Mouse (Mus musculus) adipocyte (in vitro differentiated cells): Measurements from ENCODE around the gene Ak5.
"Not testable (repeated sequence)": the region's sequence is repeated elsewhere in the genome, so short reads cannot be mapped to it uniquely, and the experiment has no call there.

ENCODE experiments used
- DNase-seq: peaks from one replicate; pipeline ENCODE4 v3.0.0-alpha.2; 2016; ENCODE audit warnings: low spot score

The Ak5 gene

DNA sequence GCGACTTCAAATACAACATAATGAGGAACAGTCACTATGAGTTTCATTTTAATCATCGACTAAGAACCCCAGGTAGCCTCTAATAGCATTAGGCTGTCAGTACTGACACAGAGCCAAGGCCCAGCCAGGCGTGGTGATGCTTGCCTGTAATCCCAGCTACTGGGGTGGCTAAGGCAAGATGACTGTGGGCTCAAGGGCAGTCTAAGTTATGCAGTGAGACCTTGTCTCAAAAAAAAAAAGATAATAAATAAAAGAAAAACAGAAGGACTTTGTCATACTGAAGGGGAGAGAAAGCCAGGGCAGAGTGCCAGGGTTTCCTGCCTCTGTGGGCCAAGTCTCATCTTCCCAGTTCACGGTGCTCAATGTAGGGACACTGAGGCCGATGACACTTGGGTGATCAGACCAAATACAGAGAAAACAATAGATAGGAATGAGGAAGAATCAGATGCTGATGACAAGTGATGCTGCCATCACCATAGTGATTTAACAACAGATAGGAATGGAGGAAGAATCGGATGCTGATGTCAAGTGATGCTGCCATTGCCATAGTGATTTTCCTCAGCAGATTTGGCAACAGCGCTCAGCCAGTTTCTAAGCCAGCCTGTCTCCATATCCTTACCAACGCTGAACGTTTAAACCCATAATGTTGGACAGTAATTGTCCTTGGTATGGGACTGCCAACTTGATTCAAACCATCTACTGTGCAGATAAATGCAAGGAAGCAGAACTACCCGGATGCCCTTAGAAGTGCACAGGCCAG, 42.9 kb downstream of the Ak5 start:
- no peak for DNase-seq

DNA sequence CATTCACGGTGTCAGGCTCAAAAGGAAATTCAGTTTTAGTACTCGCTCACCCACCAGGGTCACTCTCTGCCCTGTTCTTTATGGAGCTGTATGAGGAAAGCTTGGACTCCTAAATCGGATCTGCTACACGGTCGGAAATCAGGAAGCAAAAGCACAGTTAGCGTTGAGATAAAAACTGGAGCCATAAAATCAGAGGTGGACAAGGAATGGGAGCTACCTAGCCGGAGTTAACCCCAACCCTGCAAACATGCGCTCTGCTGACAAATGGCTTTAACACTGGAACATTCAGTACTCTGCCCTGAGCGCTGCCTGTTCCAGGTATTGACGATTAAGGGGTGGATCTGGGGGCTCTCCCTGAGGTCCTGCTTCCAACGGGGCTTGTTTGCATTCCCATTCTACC, 47.6 kb downstream of the Ak5 start:
- DNase-seq = no peak

DNA sequence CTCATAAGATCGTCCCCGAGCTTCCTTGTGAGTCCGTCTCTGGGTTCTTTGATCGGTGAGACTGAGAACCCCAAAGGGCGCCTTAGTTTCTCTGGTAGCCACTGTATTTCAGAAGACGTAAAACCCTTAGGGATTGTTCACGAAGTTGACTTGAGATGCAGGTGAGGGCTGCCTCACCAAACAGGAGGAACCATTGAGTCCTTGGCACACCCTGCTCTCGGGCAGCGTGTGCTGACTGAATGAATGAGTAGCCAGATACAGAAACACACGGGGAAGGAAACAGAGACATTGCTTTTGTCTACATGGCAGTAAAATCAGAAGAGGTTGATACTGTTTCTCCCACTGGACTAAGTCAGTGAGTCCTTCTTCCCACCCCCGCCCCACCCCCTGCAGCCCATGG, 48.1 kb downstream of the Ak5 start:
- DNase-seq = no peak

DNA sequence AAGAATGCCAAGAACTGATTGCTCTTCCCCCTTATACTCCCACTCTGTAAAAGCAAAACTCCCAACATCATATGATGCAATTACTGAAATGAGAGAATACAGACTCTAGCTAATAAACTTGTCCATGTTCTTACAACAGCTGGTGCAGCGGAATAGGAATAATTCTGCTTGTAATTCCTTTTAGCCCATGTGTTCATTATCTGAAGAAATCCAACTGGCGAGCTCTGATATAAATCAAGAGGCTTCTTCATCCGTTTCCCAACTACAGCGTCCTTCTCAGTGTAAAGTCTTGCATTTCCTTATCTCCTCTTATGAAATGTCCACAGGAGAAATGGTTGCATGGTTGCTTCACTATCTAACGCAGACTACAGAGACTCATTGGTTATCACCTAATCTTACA, 59.1 kb downstream of the Ak5 start:
- DNase-seq = no peak

DNA sequence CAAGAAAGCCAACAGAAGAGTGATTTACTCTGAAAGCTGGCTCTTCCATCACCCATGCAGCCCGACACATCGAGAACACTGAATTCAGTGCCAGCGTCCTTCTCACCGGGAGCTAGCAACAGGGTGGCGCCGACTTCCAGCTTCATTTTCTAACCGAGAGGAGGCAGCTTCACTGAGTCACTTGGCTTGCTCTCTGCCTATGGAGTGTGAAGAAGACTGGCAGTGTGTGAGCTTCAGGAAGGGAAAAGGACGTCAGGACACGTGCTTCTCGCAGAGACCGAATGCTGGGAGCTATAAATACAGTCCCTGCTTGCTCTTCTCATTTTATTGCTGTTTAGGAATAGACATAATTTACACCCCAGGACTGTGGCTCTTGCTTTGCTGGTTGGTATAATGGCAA, 62.3 kb downstream of the Ak5 start:
- DNase-seq = no peak

DNA sequence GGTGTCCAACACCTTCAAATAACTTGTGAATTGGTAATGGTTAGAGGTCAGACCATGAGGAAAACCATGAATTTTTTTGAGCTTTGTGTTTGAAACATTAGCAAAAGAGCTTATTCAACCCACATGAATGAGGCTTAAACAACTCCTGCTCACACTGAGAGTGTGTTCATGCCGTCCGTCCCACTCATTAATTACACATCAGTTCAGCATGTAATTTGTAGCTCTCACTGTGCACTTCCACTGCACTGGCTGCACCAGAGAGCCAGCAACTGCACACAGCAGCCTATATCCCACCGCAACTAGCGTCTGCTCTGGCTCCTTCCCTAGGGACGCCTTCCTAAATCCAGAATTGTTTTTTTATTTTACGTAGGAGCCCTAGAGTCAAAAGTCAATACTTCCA, 68.5 kb downstream of the Ak5 start:
- DNase-seq = no peak

DNA sequence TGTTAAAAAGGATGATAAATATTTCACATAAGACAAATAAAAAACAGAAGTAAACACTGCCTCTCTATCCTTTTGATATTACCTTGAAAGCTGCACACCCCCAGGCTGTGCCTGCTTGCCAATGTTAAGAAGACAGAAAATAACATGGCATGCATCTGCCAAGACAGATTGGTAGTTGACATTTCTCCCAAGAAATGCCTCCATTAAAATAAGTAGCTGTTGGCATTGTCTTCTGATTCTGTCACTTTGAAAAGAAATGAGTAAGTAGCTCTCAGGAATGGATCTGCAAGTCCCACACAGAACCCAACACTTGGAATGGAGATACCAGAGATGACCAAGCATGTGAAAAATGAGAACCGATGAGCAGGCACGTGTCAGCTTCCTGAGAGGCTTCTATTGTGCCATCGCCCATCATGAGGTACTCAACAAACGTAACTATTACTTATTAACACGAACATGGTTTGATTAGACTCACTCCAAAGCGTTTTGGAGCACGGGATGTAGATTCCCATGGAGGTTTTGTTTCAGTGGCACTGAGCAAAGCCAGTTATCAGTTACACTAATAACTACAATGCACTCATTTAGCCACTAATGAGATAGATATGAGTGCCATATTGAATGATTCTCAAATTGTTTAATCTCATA, 71.6 kb downstream of the Ak5 start:
- DNase-seq = no peak

DNA sequence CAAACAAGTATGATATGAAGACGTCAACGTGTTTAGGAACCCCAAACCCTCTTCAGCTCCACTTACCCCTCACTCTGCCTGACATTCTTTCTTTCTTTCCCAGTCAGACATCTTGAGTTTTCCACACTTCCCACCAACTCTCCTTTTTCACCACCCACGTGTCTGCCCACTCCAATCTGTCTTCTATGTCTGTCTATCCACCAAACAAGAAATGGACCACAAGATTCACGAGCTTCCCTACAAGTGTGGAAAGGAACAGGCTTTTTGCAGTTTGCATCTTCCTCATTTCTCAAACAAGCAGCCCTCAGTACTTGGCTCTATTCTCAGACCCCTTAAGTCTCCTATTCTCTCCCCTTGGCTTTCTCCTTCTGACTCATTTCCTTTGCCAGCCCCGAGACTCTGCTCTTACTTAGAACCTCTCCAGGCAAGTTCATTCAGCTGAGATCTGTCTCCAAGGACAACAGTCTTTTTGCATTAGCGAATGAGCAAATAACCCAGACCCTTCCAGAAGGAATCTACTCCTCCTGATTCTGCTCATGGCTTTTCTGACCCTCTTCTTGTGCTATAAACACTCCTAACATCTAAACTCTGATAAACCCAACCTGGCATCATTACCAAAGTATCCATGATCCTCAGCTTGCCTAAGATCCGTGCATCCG, 75.3 kb downstream of the Ak5 start:
- DNase-seq = no peak

DNA sequence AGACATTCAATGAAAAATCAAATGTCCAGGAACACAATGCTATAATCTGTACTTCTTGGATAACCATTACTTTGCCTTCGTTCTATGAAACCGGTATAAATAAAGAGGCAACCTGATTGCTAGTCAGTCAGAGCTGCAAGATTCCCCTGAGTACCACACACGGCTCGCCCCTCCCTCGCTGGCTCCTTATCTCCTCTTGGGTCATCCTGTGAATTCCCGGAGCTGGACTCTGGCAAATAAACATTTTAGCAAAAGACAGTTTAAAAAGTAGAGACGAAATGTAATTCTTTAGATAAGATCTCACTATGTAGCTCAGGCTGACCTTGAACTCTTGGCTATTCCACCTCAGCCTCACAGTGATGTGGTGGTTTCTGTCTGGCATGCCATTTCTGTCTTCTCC, 77.7 kb downstream of the Ak5 start:
- no peak for DNase-seq

DNA sequence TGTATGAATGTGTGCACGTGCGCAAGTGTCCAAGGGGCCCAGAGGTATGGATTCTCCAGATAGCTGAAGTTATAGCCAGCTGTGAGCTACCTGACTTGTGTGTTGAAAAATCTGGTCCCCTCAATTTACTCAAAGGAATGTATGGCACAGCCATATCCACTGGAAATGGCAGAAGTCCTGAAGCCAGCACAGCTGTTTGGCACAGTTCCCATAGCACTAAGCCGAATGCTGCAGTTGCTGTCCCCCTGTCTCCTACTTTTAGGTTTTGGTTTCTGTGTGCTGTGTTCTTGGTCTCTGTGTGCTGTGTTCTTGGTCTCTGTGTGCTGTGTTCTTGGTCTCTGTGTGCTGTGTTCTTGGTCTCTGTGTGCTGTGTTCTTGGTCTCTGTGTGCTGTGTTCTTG, 79.1 kb downstream of the Ak5 start:
- DNase-seq = not testable (repeated sequence)

DNA sequence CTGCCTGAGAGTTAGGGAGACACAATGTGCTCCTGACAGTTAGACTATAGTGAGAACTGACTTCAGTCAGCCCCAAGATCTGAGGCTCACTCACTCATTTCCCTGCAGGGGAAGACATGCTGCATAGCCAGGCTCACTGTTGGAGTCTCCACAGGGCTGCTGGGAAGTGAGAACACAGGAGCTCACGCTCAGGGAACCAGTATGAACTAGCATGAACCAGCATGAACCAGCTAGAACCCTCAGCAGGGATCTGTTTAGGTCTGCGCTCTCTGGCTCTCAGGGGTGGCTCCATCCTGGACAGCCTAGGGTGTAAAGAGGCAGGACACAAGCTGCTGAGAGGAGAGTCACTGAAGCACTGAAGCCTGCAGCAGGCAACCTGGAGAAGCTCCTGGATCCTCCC, 81.2 kb downstream of the Ak5 start:
- DNase-seq = no peak

DNA sequence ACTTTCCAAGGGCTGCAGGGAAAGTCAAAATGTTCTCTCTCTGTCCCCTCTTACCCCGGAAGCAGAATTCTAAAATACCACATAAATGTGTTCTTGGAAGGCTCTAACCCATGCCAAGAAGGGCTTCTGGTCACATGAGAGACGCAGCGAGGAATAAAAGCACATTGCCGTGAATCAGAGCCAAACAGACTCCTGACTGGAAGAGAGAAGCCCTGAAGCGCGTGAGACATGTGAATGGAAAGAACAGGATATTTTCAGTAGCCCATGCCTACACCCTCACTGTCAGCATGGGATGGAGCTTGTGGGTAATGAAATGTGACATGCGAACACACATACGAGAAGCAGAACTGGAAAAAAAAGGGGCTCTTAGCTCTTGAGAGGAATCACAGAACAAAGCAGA, 82.0 kb downstream of the Ak5 start:
- DNase-seq = no peak

DNA sequence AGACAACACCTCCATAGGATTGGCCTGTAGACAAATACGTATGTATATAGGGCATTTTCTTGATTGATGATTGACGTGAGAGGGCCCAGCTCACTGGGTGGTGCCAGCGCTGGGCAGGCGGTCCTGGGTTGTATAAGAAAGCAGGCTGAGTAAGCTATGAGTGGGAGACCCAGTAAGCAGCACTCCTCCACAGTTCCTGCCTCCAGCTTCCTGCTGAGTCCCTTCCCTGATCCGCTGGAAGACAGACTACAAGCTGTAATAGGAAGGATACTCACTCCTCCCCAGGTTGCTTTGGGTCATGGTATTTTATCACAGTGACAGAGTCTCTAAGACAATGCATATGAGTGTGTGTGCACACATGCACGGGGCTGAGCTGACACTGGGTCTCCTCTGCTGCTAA, 82.6 kb downstream of the Ak5 start:
- no peak for DNase-seq

DNA sequence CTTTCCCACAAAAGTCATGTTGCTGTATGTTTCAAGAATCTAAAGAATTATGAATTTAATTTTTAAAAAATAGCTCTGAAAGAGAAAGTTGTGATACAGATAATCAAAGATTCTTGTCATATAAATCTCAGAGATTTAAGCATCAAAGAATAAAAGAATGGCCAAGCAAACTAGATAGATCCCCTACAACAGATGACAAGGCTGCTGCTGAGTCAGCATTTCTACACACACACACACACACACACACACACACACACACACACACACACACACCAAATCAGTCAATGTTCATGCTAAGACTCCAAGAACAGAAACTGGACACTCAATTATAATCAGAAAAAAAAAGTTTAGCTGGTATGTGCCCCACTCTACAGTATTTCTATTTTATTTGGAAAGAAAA, 85.1 kb downstream of the Ak5 start:
- DNase-seq = no peak

DNA sequence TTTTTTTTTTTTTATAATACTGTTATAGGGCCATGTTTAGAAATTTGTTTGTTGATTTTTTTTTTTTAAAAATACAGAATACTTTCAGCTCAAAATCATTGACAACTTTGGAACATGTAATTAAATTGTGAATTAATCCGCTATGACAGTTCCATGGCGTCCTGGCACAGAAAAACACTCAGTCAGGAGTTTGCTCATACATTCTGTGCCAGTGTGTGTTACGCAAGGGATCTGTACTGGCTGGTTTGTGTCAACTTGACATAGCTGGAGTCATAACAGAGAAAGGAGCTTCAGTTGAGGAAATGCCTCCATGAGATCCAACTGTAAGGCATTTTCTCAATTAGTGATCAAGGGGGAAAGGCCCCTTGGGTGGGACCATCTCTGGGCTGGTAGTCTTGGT, 86.3 kb downstream of the Ak5 start:
- peak; percentile 87 for DNase-seq

DNA sequence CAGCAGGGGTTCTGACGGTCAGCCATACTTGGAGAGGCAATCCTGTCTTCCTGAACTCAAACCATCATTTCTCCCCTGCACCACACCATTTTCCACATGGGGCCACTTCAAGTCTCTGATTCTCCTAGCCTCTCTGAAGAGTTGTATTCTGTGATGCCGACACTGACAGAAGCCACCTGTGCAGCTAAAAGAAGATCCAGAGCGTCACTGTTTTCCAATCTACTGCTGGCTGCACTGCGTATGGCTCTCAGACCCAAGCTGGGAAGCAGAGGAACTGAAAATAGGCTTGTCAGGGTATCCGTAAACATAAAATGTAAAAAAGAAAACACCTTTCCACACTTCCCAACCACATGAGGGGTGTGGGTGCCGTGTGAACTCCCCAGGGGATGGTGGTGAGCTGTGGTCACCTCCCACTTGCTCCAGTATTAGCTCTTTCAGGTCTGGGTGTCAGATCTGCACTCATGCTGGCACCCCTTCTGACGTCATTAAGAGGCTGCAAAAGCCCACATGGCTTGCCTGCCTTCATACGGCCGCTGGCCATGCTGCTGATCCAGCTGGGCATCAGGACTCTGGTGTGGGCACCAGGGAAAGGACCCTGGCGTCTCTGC, 88.1 kb downstream of the Ak5 start:
- DNase-seq = no peak

DNA sequence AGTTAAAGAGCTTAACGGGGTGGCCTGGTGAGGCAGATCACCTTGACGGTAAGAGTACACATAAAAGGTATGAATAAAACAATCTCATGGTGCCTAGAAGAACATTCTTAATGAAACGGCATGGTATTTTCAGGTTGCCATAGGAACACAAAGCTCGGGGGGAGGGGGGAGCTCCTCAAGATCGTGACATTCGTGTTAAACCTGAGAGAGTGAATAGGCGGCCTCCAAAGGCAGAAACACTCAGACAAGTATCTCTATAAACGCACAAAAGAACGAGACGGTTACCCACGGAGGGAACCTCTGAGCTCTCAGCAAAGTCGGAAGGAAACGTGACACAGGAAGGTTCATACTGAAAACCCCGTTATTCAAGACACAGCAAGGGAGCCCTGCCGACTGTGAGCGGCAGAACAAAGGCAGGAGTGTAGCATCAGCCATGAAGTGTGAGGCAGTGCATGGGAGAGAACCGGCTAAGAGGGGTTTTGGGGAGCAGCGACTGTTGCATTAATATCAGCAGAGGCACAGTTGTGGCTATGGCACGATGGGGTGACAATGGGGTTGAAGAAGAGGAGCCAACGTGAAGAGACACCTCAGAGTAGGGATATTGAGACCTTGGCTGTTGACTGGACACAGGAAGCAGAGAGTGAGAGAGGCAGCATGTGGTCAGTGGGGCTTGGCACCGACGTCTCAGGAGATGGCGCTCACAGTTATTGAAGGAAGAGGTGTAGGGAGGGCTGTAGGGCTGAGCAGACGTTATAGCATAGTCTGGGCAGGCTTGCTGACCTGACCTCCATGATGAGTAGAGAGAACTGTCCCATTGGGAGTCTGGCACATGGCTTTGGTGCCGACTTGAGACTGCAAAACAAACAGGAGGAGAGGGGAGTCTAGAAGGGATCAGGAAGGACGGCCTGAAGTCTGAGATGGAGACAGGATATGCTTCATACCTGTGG, 89.6 kb downstream of the Ak5 start:
- no peak for DNase-seq

DNA sequence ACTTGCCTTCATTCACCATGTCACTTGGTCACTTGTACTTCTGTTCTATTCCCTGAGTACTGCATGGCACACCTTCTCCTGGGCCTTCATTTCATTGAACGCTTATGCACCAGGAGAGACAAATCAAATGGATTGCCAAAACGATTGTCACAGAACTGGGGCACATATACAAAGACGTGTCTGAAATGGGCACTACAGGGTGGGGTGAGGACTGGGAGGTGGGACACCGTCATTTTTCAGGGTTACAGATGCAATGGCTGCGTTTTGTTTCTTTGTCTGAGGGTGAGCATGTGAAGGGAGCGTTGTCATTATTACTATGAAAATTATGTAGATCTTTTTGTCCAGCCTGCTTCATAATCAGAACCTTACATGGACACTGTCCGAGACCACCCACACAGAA, 90.4 kb downstream of the Ak5 start:
- DNase-seq = no peak

DNA sequence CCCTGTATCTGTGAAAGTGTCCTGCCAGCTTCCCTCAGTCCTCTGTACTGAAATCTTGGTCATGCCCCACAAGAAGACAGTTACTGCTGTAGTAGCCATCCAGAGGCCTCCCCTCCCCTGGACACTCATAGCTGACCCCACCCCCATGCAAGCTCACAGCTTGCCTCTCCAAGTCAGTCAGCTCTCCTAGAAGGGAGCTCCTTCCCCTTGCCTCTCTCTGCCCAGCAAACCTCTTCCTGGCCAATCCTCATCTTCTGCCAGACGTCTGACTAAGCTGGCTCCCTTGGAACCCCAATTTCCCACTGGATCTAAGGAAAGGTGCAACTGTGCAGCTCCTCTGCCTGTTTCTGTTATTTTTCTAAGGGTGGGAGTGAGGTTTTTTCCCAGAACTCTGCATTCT, 90.9 kb downstream of the Ak5 start:
- no peak for DNase-seq

DNA sequence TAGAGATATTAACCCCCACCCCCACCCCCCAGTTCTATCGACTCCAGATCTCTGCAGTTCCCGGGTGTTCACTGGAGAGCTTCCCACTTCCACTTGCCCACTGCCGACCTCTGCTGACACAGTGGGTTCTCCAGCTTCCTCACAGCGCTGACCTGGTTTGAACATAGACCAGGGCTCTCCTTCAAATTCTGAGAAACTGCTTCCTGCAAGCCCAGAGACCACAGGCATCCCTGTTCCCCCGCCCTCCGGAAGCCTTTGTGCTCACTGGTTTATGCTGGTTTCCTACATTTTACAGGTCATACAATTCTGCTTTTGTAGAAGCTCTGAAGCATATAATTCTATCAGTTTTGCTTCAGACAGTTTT, 98.9 kb downstream of the Ak5 start:
- no peak for DNase-seq

DNA sequence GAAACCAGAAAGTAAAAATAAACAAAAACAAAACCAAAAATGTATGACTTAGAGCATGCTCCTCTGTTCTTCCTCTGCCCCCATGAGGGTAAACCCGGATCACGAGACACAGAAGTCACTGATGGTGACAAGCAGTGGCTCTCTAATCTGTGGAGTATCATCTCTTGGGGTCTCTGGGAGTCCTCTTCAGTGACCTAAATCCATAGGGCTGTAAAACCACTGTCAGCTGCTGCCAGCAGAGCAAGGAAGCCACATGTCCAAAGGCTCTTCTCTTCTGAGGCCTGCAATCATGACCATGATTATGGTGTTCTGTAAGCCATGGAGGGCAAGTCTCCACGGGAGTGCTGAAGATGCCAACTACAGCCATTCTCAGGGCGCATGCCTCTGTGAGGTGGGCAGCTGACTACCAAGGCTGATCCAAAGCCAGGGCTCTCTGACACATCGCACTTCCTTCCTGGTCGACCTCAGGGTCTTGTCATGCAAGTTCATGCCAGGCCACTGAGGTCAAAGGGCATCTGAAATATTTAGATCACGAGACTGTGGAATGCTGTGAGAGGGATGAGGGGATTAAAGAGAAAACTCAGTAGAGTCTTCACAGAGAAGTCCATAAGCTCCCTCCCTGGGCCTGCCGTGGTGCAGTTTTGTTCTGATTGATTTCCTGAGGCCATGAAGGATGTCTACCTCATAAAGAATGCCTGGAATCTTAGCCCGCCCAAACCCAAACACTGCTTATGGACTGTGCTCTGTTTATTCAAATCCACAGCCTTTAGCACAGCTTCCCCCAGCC, 99.5 kb downstream of the Ak5 start:
- no peak for DNase-seq
